Mouse (Mus musculus): Measurements from ENCODE around the gene 1520401A03Rik. TPM values are rescaled to one million over a fixed set of nuclear protein-coding genes. Genes with fewer than 3 reads are reported as not detected.
A peak's percentile ranks its signal among the peaks of the same experiment; 100 is the strongest.

The 1520401A03Rik gene
- polyA plus RNA-seq, 1 experiment from 2014 or later = 0.61 TPM

- H3K27me3 ChIP-seq (ENCODE audit: insufficient read depth, low read length) = peaks cover under 1% of the 10 kb centered on the region; the same call in 1 of the 2 replicates
- H3K4me2 ChIP-seq (replicated peaks; ENCODE audit: low read depth, low read length) = no peak overlapping the region
- H3K36me3 ChIP-seq (ENCODE audit: insufficient read depth, low read length) = no peaks in the 10 kb centered on the region
- no peak overlapping the region for H3K27ac ChIP-seq (ENCODE audit: low read length)
- H3K9ac ChIP-seq (replicated peaks; ENCODE audit: low read length) = no peak overlapping the region
- ATAC-seq (ENCODE audit: low FRiP score, low TSS enrichment) = peak; percentile 25
- no peaks in the 10 kb centered on the region for H3K4me1 ChIP-seq (ENCODE audit: insufficient read depth, low read length)
- 3% methylated on average over 3 of the region's 3 CpGs for WGBS
- H3K4me3 ChIP-seq (ENCODE audit: low read length) = no peak overlapping the region
- no peaks in the 10 kb centered on the region for H3K9me3 ChIP-seq (ENCODE audit: low read length)
These were observed 16.4 kb downstream of the 1520401A03Rik start for GRCm38 (mm10) chr17:23706212-23706611.

- H3K4me2 ChIP-seq (replicated peaks; ENCODE audit: low read depth, low read length) = no peak overlapping the region
- no peaks in the 10 kb centered on the region for H3K4me1 ChIP-seq (ENCODE audit: insufficient read depth, low read length)
- WGBS = 74% methylated on average over 7 of the region's 7 CpGs
- no peaks in the 10 kb centered on the region for H3K9me3 ChIP-seq (ENCODE audit: low read length)
- no peak overlapping the region for H3K9ac ChIP-seq (replicated peaks; ENCODE audit: low read length)
- no peak overlapping the region for H3K27ac ChIP-seq (ENCODE audit: low read length)
- no peak overlapping the region for H3K4me3 ChIP-seq (ENCODE audit: low read length)
- no peaks in the 10 kb centered on the region for H3K36me3 ChIP-seq (ENCODE audit: insufficient read depth, low read length)
- H3K27me3 ChIP-seq (ENCODE audit: insufficient read depth, low read length) = peaks cover 6% of the 10 kb centered on the region; the same call in 1 of the 2 replicates
- ATAC-seq (ENCODE audit: low FRiP score, low TSS enrichment) = peak; percentile 64
These were observed 17.0 kb downstream of the 1520401A03Rik start for GRCm38 (mm10) chr17:23705525-23706104.

GRCm38 (mm10) chr17:23704741-23705140, 17.8 kb downstream of the 1520401A03Rik start:
- WGBS = 39% methylated on average over 7 of the region's 7 CpGs

DNA sequence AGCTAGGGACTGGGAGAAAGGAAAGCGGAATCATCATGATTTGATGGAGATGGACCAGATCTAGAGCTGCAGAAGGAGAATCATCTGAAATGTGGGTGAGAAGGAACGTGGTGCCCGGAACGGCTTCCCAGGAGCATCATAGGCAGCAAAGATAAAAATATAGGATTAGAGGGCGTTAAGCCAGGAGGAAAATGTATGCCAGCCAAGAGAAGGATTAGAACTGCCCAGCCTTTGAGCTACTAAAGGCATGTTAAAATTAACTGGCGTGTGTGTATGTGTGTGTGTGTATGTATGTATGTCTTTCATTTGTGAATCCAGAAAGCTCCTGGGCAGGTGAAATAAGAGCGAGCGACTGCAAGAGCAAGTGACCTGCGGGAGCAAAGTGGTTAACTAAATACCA, 19.3 kb downstream of the 1520401A03Rik start:
- Histone ChIP-seq H3K9me3 (ENCODE audit: low read length) (no peaks in the 10 kb centered on the region), H3K4me2 (replicated peaks; ENCODE audit: low read depth, low read length) (no peak overlapping the region), H3K4me1 (ENCODE audit: insufficient read depth, low read length) (peaks cover 12% of the 10 kb centered on the region), H3K4me3 (ENCODE audit: low read length) (no peak overlapping the region), H3K36me3 (ENCODE audit: insufficient read depth, low read length) (no peaks in the 10 kb centered on the region), H3K27me3 (ENCODE audit: insufficient read depth, low read length) (peaks cover 12% of the 10 kb centered on the region; the same call in 1 of the 2 replicates), H3K27ac (ENCODE audit: low read length) (no peak overlapping the region), H3K9ac (replicated peaks; ENCODE audit: low read length) (no peak overlapping the region)
- 83% methylated on average over 9 of the region's 9 CpGs for WGBS
- no peak for ATAC-seq (ENCODE audit: low FRiP score, low TSS enrichment)

More at GRCm38 (mm10) chr17:23704741-23705140, 17.8 kb downstream of the 1520401A03Rik start:
- Histone ChIP-seq H3K36me3 (ENCODE audit: insufficient read depth, low read length) (no peaks in the 10 kb centered on the region), H3K9ac (replicated peaks; ENCODE audit: low read length) (no peak overlapping the region), H3K27ac (ENCODE audit: low read length) (no peak overlapping the region), H3K27me3 (ENCODE audit: insufficient read depth, low read length) (peaks cover 10% of the 10 kb centered on the region; the same call in 1 of the 2 replicates), H3K4me1 (ENCODE audit: insufficient read depth, low read length) (no peaks in the 10 kb centered on the region), H3K4me3 (ENCODE audit: low read length) (no peak overlapping the region), H3K4me2 (replicated peaks; ENCODE audit: low read depth, low read length) (no peak overlapping the region), H3K9me3 (ENCODE audit: low read length) (no peaks in the 10 kb centered on the region)
- ATAC-seq (ENCODE audit: low FRiP score, low TSS enrichment) = no peak

DNA sequence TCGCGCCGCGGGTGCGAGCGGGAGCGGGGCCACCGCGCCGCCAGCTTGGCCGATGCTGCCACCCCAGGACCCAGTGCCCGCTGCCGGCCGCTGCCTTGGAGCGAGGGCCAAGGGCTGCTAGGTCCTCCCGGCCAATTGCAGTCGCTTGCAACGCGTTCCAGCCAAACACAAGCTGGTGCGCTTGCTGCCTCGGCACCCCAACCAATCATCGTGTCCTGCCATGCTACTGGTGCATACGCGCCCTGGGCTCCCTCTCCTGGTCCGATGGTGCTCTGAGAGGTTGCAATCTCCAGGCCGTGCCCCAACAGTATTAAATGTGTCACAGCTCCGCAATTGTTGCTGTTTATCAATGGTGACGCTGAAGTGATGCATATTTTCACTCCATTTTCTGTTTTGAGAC, 22.5 kb downstream of the 1520401A03Rik start:
- H3K4me3 ChIP-seq (ENCODE audit: low read length) = peak overlapping the region; percentile 61
- WGBS = 0% methylated on average over 28 of the region's 28 CpGs
- no peaks in the 10 kb centered on the region for H3K36me3 ChIP-seq (ENCODE audit: insufficient read depth, low read length)
- peaks cover 12% of the 10 kb centered on the region; the same call in 1 of the 2 replicates for H3K27me3 ChIP-seq (ENCODE audit: insufficient read depth, low read length)
- H3K9me3 ChIP-seq (ENCODE audit: low read length) = no peaks in the 10 kb centered on the region
- H3K9ac ChIP-seq (replicated peaks; ENCODE audit: low read length) = peak overlapping the region; percentile 76
- H3K27ac ChIP-seq (ENCODE audit: low read length) = no peak overlapping the region
- ATAC-seq (ENCODE audit: low FRiP score, low TSS enrichment) = peak; percentile 91
- peak overlapping the region; percentile 99 for H3K4me2 ChIP-seq (replicated peaks; ENCODE audit: low read depth, low read length)
- peaks cover 27% of the 10 kb centered on the region for H3K4me1 ChIP-seq (ENCODE audit: insufficient read depth, low read length)

DNA sequence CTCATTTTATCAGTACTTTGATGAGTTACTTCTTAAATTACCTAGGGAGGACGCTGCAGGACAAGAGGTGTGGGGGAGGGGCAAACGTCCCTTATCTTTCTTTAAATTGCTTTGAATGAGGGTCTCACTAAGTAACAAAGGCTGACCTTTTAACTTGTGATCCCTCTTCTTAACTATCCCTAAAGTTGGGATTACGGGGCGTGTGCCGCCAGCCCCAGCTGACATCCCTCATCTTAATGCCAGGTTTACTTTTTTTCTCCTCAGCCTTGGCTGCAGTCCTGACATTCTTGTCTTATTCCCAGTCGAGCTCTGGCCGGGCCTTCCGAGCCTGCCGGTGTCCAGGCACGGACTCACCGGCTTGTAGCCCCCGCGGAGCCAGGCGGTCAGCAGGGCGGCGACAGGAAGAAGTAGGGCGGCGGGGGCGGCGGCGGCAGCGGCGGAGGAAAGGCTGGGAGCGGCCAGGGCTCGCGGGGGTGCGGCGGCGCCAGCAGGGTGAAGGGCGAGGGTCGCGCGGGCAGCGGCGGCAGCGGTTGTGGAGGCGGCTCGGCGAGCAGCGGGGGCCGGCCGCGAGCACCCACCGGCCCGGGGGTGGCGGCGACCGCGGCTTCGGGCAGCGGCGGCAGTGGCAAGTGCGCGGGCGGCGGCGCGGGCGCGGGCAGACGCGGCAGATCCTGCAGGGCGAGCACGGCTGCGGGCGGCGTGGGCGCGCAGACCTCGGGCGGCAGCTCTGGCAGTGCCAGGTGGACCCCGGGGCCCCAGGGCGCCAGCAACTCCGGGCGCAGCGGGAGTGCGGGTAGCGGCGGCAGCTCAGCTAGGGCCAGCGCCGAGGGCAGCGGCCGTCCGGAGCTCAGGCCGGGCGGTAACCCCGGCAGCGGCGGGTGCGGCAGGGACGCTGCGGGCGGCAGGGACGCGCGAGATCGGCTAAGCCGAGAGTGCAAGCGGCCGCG, 23.2 kb downstream of the 1520401A03Rik start:
- peak overlapping the region; percentile 76 for H3K9ac ChIP-seq (replicated peaks; ENCODE audit: low read length)
- no peaks in the 10 kb centered on the region for H3K36me3 ChIP-seq (ENCODE audit: insufficient read depth, low read length)
- ATAC-seq (ENCODE audit: low FRiP score, low TSS enrichment) = peak; percentile 54
- peaks cover 12% of the 10 kb centered on the region; the same call in 1 of the 2 replicates for H3K27me3 ChIP-seq (ENCODE audit: insufficient read depth, low read length)
- no peaks in the 10 kb centered on the region for H3K9me3 ChIP-seq (ENCODE audit: low read length)
- under 1% methylated on average over 55 of the region's 101 CpGs for WGBS
- H3K27ac ChIP-seq (ENCODE audit: low read length) = peak overlapping the region; percentile 55; the same call in 1 of the 2 replicates
- H3K4me1 ChIP-seq (ENCODE audit: insufficient read depth, low read length) = peaks cover 34% of the 10 kb centered on the region
- H3K4me2 ChIP-seq (replicated peaks; ENCODE audit: low read depth, low read length) = peak overlapping the region; percentile 99
- H3K4me3 ChIP-seq (ENCODE audit: low read length) = peak overlapping the region; percentile 61

GRCm38 (mm10) chr17:23695801-23696200, 26.8 kb downstream of the 1520401A03Rik start:
- Histone ChIP-seq H3K9me3 (ENCODE audit: low read length) (no peaks in the 10 kb centered on the region), H3K4me1 (ENCODE audit: insufficient read depth, low read length) (peaks cover 42% of the 10 kb centered on the region), H3K27me3 (ENCODE audit: insufficient read depth, low read length) (peaks cover 8% of the 10 kb centered on the region; the same call in 1 of the 2 replicates), H3K9ac (replicated peaks; ENCODE audit: low read length) (no peak overlapping the region), H3K36me3 (ENCODE audit: insufficient read depth, low read length) (no peaks in the 10 kb centered on the region), H3K4me2 (replicated peaks; ENCODE audit: low read depth, low read length) (no peak overlapping the region), H3K27ac (ENCODE audit: low read length) (peak overlapping the region; percentile 81), H3K4me3 (ENCODE audit: low read length) (no peak overlapping the region)
- ATAC-seq (ENCODE audit: low FRiP score, low TSS enrichment) = peak; percentile 68
- WGBS = 10% methylated on average over 3 of the region's 3 CpGs

GRCm38 (mm10) chr17:23694491-23694890, 28.1 kb downstream of the 1520401A03Rik start:
- peaks cover 2% of the 10 kb centered on the region; the same call in 1 of the 2 replicates for H3K27me3 ChIP-seq (ENCODE audit: insufficient read depth, low read length)
- ATAC-seq (ENCODE audit: low FRiP score, low TSS enrichment) = peak; percentile 36; the same call in 1 of the 2 replicates
- 68% methylated on average over 1 of the region's 1 CpGs for WGBS
- H3K9ac ChIP-seq (replicated peaks; ENCODE audit: low read length) = no peak overlapping the region
- H3K4me1 ChIP-seq (ENCODE audit: insufficient read depth, low read length) = peaks cover 42% of the 10 kb centered on the region
- H3K4me2 ChIP-seq (replicated peaks; ENCODE audit: low read depth, low read length) = no peak overlapping the region
- H3K4me3 ChIP-seq (ENCODE audit: low read length) = no peak overlapping the region
- H3K27ac ChIP-seq (ENCODE audit: low read length) = peak overlapping the region; percentile 51; the same call in 1 of the 2 replicates
- no peaks in the 10 kb centered on the region for H3K36me3 ChIP-seq (ENCODE audit: insufficient read depth, low read length)
- H3K9me3 ChIP-seq (ENCODE audit: low read length) = no peaks in the 10 kb centered on the region

DNA sequence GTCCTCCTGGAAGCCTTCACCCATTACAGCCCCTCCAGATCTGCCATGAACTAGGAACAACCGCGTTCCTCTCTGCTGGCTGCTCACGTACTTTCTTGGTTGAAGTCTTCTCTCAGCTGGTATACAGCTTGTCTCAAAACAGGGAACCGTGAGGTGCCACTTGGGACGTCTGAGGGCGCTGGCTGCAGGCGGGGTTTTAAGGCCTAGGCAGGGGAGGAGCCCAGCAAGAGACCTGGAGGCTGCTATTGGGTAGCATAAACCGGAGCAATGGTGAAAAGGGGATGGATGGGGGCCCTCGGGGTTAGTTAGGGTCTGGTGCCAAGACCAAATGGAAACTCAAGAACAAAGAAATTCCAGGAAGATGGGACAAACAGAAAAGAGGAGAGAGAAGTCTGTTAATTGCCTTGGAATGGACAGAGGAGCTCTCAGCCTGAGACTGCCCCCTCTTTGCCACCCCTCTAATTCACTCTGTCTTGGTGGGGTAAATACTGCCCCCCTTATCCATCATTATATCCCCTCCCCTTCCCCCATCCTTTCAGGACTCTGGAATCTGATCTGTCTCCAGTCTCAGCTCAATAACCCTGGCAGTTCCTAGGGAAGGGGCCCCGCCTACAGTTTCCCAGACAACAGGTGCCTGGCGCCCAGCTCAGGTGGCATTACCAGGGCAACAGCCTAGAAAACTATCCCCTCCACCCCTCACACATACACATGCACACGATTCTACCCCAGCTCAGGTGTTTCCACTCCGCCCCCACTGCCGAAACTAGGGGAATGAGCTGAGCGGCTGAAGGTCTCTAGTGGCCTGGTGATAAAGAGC, 38.5 kb downstream of the 1520401A03Rik start, which contains the start of gene Cldn9:
Gene Cldn9 (minus strand): TSS at position 171 of the 817 bp plus-strand sequence.
- peak; percentile 92 for ATAC-seq (ENCODE audit: low FRiP score, low TSS enrichment)
- Histone ChIP-seq H3K4me3 (ENCODE audit: low read length) (peak within 1 kb of the TSS; percentile 49), H3K9ac (replicated peaks; ENCODE audit: low read length) (peak within 1 kb of the TSS; percentile 58), H3K4me1 (ENCODE audit: insufficient read depth, low read length) (peaks cover 34% of the 10 kb centered on the region), H3K27me3 (ENCODE audit: insufficient read depth, low read length) (peaks cover 36% of the 10 kb centered on the region), H3K9me3 (ENCODE audit: low read length) (no peaks in the 10 kb centered on the region), H3K27ac (ENCODE audit: low read length) (peak within 1 kb of the TSS; percentile 91), H3K4me2 (replicated peaks; ENCODE audit: low read depth, low read length) (peak within 1 kb of the TSS; percentile 56), H3K36me3 (ENCODE audit: insufficient read depth, low read length) (no peaks in the 10 kb centered on the region)
- 7% methylated on average over 15 of the region's 15 CpGs for WGBS

Measured in kidney, embryonic 16.5 days (tissue).